Mouse (Mus musculus) ES-Bruce4 (cell line): ENCODE results near the gene Erlin1.

Experiments used
- CTCF ChIP-seq: IDR thresholded peaks from one replicate; pipeline ENCODE4 v1.8.1; 2011; ENCODE audit warnings: low read depth, low read length
- POLR2A ChIP-seq: IDR thresholded peaks from one replicate; pipeline ENCODE4 v1.8.1; 2011; ENCODE audit warnings: low read length; ENCODE audit not compliant: insufficient read depth

DNA sequence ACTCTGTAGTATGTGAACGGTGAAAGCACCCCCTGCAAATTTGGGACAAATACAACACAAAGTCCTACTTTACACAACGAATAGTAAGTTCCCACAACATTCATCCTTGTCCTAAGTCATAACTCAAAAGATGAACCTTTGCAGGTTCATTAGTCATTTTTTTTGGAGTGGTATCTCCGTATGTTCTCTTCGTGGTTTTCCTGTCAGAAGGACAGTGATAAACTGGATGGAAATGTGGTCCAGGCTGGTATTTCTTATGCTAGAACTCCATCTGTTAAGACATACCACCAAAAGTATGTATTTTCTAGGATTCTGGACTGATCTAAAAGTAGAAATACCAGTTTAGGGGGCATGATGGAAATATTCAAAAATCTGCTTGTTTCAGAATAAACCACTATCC, 1.4 kb downstream of the Erlin1 start:
- no peak for TF ChIP-seq CTCF
- no peak for TF ChIP-seq POLR2A
